Mouse (Mus musculus): ENCODE data around the gene Alg3.
A peak's percentile ranks its signal among the peaks of the same experiment; 100 is the strongest.

Alg3 gene

DNA sequence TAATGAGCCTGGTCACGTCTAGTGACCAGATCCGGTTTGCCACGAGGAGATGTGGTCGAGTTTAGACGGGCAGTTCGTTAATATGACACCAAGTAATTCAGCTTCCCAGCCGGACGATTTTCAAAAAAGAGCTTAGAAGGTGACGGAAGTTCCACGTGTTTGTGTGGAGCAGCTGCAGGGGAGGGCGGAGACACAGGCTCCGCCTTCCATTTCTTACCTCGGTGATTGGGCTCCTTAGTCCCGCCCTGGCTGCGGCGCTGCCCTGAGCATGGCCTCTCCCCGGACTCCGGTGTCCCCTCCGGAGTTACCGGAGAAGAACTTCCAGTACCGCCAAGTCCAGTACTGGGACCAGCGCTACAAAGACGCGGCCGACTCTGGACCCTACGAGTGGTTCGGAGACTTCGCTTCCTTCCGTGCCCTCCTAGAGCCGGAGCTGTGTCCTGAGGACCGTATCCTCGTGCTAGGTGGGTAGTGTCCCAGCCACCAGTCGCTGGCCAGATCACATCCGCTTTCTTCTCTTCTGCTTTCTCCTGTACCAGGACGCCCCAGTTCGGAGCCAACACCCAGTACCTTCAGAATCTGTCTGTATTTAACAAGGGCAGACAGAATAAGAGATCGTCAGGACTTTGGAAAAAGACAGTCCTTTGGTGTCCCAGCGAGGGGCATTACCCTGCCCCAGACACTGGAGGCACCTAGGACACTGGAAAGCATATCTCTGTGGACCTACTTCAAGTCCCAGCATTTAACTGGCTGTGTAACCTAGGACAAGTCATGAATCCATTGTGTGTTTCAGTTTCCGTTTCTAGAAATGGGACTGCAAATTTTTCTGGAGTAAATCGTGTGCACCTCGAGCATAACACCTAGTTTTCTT lies at the start of gene Alg3, which contains the start of the genes Eef1akmt4 and Gm49333:
Gene Alg3, minus strand, starts transcription at position 379 of the 871 bp plus-strand sequence.
Gene Eef1akmt4, plus strand, starts transcription at position 237 of the 871 bp plus-strand sequence.
Gene Gm49333, plus strand, starts transcription at position 254 of the 871 bp plus-strand sequence.
- DNase-seq (ENCODE audit: low spot score in 2 of 2): peak; percentile 72 to 76

DNA sequence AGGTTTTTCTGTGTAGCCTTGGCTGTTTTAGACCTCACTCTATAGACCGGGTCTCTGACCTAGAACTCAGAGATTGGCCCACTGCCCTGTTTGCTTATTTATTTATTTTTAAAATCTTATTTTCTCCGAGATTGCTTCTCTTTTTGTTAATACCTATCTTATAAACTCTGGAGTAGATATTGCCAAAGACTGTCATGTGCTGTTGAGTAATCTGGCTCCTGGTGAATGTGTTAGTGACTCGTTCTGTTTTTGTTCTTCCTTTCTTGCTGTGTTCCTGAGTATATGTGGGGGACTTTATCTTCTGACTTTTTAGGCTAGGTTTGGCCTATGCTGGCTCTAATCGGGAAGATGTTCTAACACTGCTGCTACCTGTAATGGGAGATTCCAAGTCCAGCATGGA lies 46.1 kb upstream of the Alg3 start:
- DNase-seq (ENCODE audit: low spot score in 2 of 2): no peak

- DNase-seq (ENCODE audit: low spot score in 2 of 2): no peak
Measured at GRCm38 (mm10) chr16:20653315-20653714, 41.8 kb upstream of the Alg3 start.

DNA sequence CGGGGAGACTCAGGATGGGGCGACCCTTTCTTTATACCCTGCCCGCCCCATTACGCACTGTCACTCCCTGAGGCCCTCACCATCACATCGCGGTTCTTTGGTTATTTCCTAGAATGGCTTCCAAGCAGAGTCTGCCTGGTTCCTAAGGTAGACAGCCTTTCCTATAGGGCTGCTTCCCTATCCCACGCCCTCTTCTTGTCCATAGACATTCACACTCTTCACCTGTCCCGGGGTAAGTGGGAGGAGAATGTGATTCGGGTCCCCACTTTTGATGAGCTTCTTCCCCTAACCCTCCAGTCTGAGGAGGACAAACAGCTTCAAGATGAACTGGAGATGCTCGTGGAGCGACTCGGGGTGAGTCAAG lies 40.4 kb upstream of the Alg3 start:
- DNase-seq (ENCODE audit: low spot score in 2 of 2): no peak

GRCm38 (mm10) chr16:20651076-20651946 lies 39.8 kb upstream of the Alg3 start, which contains the start of gene Psmd2:
Gene Psmd2, plus strand, starts transcription at chr16:20651652.
- peak; percentile 90 to 96 for DNase-seq (ENCODE audit: low spot score in 2 of 2)

DNA sequence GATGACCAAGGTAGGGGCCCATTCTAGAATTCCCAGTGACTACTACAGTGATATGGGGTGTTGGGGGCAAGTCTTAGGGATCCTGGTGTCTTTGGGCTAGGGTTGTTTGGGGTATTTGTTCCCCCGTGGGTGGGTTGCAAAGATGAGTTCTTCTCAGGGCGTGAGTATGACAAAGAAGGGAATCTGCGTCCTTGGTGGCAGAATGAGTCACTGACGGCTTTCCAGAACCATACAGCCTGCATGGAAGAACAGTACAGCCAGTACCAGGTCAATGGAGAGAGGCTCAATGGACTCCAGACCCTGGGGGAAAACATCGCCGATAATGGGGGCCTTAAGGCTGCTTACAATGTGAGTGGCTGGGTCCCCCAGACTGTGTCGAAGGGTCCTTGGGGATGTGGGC lies 32.4 kb upstream of the Alg3 start:
- DNase-seq (ENCODE audit: low spot score in 2 of 2): no peak

DNA sequence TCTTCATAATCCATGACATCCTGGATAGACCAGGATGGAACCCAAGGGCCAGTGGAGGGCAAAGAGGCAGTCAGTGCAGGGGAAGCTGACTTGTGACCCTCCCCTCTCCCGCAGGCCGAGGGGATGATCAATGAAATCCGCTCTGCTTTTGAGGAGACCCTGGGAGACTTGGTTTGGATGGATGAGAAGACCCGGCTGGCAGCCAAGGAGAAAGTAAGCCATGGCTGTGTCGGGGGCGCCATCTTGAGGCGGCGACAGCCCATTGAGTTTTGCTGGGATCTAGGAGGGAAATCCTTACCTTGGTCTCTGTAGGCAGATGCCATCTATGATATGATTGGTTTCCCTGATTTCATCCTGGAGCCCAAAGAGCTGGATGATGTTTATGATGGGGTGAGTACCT lies 30.6 kb upstream of the Alg3 start:
- peak; percentile 58 to 77 for DNase-seq (ENCODE audit: low spot score in 2 of 2)

GRCm38 (mm10) chr16:20638367-20638766 lies 26.8 kb upstream of the Alg3 start:
- DNase-seq (ENCODE audit: low spot score in 2 of 2): peak; percentile 48 to 62

DNA sequence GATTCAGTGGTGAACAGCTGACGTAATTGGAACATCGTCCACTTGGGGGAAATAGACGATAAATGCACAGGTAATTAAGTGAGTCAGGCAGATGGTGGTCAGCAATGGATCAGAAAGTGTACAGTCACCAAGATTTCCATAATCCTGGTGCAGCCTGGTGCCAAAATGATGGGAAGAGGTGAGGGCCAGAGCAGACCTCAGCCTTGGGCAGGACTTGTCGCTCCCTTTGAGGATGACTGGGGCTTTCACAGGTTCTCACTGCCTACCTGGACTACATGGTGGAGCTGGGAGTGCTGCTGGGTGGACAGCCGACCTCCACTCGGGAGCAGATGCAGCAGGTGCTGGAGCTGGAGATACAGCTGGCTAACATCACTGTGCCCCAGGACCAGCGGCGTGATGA lies 25.9 kb upstream of the Alg3 start:
- no peak for DNase-seq (ENCODE audit: low spot score in 2 of 2)

- DNase-seq (ENCODE audit: low spot score in 2 of 2): peak in 1 of 2 experiments; percentile 36
Measured at GRCm38 (mm10) chr16:20629731-20630634, 18.4 kb upstream of the Alg3 start, which contains the start of gene Ece2. Gene Ece2, plus strand, starts transcription at chr16:20629828.

- no peak for DNase-seq (ENCODE audit: low spot score in 2 of 2)
Measured at GRCm38 (mm10) chr16:20628871-20629391, 17.4 kb upstream of the Alg3 start.

DNA sequence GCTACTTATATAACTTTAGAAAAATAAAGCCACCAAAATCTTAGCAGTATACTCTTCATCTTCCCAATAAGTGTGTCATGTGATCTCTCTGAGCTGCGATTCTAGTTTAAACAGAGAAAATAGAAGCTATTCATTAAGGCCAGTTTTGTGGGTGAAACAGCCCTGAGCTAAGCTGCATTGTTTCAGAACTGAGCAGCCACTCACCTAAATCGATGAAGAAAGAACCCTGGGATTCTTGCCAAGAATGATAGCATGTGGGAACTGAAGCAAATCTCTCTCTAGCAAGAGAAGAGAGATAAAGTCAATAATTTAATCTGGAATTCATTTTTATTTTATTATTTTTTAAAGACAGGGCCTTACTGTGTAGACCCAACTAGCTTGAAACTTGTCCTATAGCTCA lies 11.7 kb upstream of the Alg3 start:
- no peak for DNase-seq (ENCODE audit: low spot score in 2 of 2)

GRCm38 (mm10) chr16:20621991-20622685 lies 10.6 kb upstream of the Alg3 start:
- DNase-seq (ENCODE audit: low spot score in 2 of 2): peak in 1 of 2 experiments; percentile 65

- DNase-seq (ENCODE audit: low spot score in 2 of 2): peak in 1 of 2 experiments; percentile 54
Measured at GRCm38 (mm10) chr16:20621191-20621990, 9.9 kb upstream of the Alg3 start, which contains the start of gene Camk2n2. Gene Camk2n2, minus strand, starts transcription at chr16:20621287.

DNA sequence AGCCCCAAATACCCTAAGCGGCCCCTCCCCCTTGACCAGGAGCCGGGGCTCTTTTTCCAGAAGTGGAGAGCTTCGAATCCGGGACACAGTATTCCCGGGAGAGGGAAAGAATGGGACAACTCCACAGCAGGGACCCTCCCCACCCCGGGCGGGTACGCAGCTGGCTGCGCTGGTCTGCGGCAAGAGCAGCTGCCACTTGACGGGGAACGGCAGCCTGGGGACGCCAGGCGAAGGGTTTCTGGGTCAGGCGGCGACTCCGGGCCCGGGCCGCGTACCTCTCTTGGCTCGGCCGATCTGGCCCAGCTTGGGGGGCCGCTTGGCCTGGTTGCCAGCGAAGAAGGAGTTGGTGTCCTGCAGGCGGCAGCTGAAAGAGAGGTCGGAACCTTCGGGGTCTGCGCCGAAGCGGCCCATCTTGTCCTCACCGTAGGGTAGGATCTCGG lies 9.2 kb upstream of the Alg3 start:
- DNase-seq (ENCODE audit: low spot score in 2 of 2): peak in 1 of 2 experiments; percentile 54

GRCm38 (mm10) chr16:20620399-20620735 lies 8.8 kb upstream of the Alg3 start:
- no peak for DNase-seq (ENCODE audit: low spot score in 2 of 2)

- DNase-seq (ENCODE audit: low spot score in 2 of 2): no peak
Measured at GRCm38 (mm10) chr16:20619541-20620398, 8.2 kb upstream of the Alg3 start.

All from frontal cortex, postnatal 10 days (tissue).